Mouse (Mus musculus) liver, embryonic 14.5 days (tissue): ENCODE measurements around the gene Fut2. TPM values are rescaled to one million over a fixed set of nuclear protein-coding genes. Genes with fewer than 3 reads are reported as not detected.

ENCODE experiments used
- ATAC-seq: fragments of 200-750 bp; cut with Nextera tagmentation; 2 replicates; pipeline ENCODE4 v1.8.0; 2017; ENCODE audit warnings: moderate number of reproducible peaks, mild to moderate bottlenecking, moderate library complexity; ENCODE audit not compliant: insufficient read depth
- DNase-seq, 3 experiments: peaks; one replicate each; pipeline ENCODE4 v3.0.0-alpha.2; 2012 to 2013; ENCODE audit warnings: low read depth in 3 of 3, low spot score in 3 of 3
- H3K27ac ChIP-seq: fragments of 300-500 bp; sonication (generic); 2 replicates; pipeline ENCODE4 v1.5.1; 2014; ENCODE audit warnings: moderate library complexity, mild to moderate bottlenecking, control low read depth, inconsistent platforms
- H3K27me3 ChIP-seq: fragments of 300-500 bp; sonication (generic); 2 replicates; pipeline ENCODE4 v1.6.1; 2014; ENCODE audit warnings: mild to moderate bottlenecking, low read length, moderate library complexity; ENCODE audit not compliant: control insufficient read depth, insufficient read depth
- H3K36me3 ChIP-seq: fragments of 300-500 bp; sonication (generic); replicated peaks from 2 replicates; pipeline ENCODE4 v1.6.1; 2014; ENCODE audit warnings: low read depth; ENCODE audit not compliant: control insufficient read depth, insufficient read depth
- H3K4me1 ChIP-seq, 2 experiments: fragments of 200-500 bp in 1 of 2; fragments of 300-500 bp in 1 of 2; sonication (generic) in 1 of 2; replicated peaks; 2 replicates each; pipeline ENCODE4 v1.6.1; 2012 to 2014; ENCODE audit warnings: antibody characterized with exemption in 1 of 2, inconsistent platforms in 1 of 2, low read length in 1 of 2; ENCODE audit not compliant: control insufficient read depth in 2 of 2, insufficient read depth in 2 of 2
- H3K4me2 ChIP-seq: fragments of 300-500 bp; sonication (generic); 2 replicates; pipeline ENCODE4 v1.6.1; 2014; ENCODE audit warnings: low read depth, mild to moderate bottlenecking, control low read depth, moderate library complexity
- H3K4me3 ChIP-seq, 2 experiments: fragments of 200-500 bp in 1 of 2; fragments of 300-500 bp in 1 of 2; sonication (generic) in 1 of 2; 2 replicates each; pipeline ENCODE4 v1.5.1; 2012 to 2014; ENCODE audit warnings: low read depth in 2 of 2, low read length in 2 of 2, mild to moderate bottlenecking in 2 of 2, control low read depth in 1 of 2, inconsistent platforms in 1 of 2, moderate library complexity in 1 of 2; ENCODE audit not compliant: insufficient read depth in 1 of 2
- H3K9ac ChIP-seq: fragments of 300-500 bp; sonication (generic); replicated peaks from 2 replicates; pipeline ENCODE4 v1.6.1; 2014; ENCODE audit warnings: mild to moderate bottlenecking, control low read depth, moderate library complexity
- H3K9me3 ChIP-seq: fragments of 300-500 bp; sonication (generic); 2 replicates; pipeline ENCODE4 v1.6.1; 2016; ENCODE audit warnings: low read length, mixed read lengths; ENCODE audit not compliant: control insufficient read depth
- CTCF ChIP-seq: IDR thresholded peaks from 2 replicates; pipeline ENCODE4 v1.5.1; 2016; ENCODE audit warnings: antibody characterized with exemption, low read depth, control low read depth
- EP300 ChIP-seq: IDR thresholded peaks from 2 replicates; pipeline ENCODE4 v1.6.1; 2016; ENCODE audit warnings: antibody characterized with exemption, low read depth
- WGBS: fragments of 180-500 bp; shearing (Covaris S2); extraction: QIAGEN DNeasy Blood & Tissue Kit; methylation state at CpG from one replicate; pipeline ENCODE4 v1.1.7; 2014; ENCODE audit not compliant: insufficient replicate concordance; 5-methylcytosine and 5-hydroxymethylcytosine counted together
- polyA plus RNA-seq, 2 experiments: library from polyadenylated mRNA; depleted of rRNA in 1 of 2; stranded (reverse) in 1 of 2; unstranded in 1 of 2; fragments of >200 nt; fragmentation: Nextera tagmentation in 1 of 2; extraction: Ambion mirVana in 1 of 2; gene quantifications; 2 replicates each; pipeline versions ENCODE4 v1.2.1 to v1.2.3; 2012 to 2014

Gene Fut2
- polyA plus RNA-seq, 2 experiments, result not detected

- H3K9ac ChIP-seq, result no peak overlapping the region
- H3K9me3 ChIP-seq, result no peaks in the 10 kb centered on the region
- no peak for TF ChIP-seq EP300
- peak; percentile 97 for TF ChIP-seq CTCF
- H3K4me1 ChIP-seq, result peaks cover 3 to 10% of the 10 kb centered on the region in 2 experiments; a peak in 2 of 4 replicates
- H3K36me3 ChIP-seq, result no peaks in the 10 kb centered on the region
- H3K4me3 ChIP-seq, result no peak overlapping the region
- DNase-seq, result peak; percentile 57 to 63 (median 58)
- no peaks in the 10 kb centered on the region for H3K27me3 ChIP-seq
- peak; percentile 52; the same call in 1 of the 2 replicates for ATAC-seq
- H3K4me2 ChIP-seq, result peak overlapping the region; percentile 53
- 22% methylated on average over 14 of the region's 14 CpGs for WGBS
- no peak overlapping the region for H3K27ac ChIP-seq
These were observed 16.2 kb upstream of the Fut2 start for GRCm38 (mm10) chr7:45682144-45683126.

- WGBS, result 42% methylated on average over 8 of the region's 8 CpGs
These were observed 15.0 kb upstream of the Fut2 start for GRCm38 (mm10) chr7:45681046-45681736.

GRCm38 (mm10) chr7:45679966-45680621 lies 13.9 kb upstream of the Fut2 start:
- Histone ChIP-seq H3K4me2 (no peak overlapping the region), H3K4me1 (peaks cover 3 to 10% of the 10 kb centered on the region in 2 experiments; a peak in 2 of 4 replicates), H3K9ac (no peak overlapping the region), H3K9me3 (no peaks in the 10 kb centered on the region), H3K27me3 (no peaks in the 10 kb centered on the region), H3K36me3 (no peaks in the 10 kb centered on the region), H3K4me3 (no peak overlapping the region), H3K27ac (no peak overlapping the region)
- TF ChIP-seq CTCF (no peak), EP300 (no peak)
- no peak for ATAC-seq
- WGBS, result 57% methylated on average over 14 of the region's 14 CpGs
- DNase-seq, result peak in 1 of 3 experiments; percentile 9

More at GRCm38 (mm10) chr7:45681046-45681736, 15.0 kb upstream of the Fut2 start:
- H3K9me3 ChIP-seq, result no peaks in the 10 kb centered on the region
- no peak overlapping the region for H3K27ac ChIP-seq
- H3K4me2 ChIP-seq, result no peak overlapping the region
- DNase-seq (no peak), ATAC-seq (no peak)
- TF ChIP-seq CTCF (no peak), EP300 (no peak)
- no peaks in the 10 kb centered on the region for H3K36me3 ChIP-seq
- H3K9ac ChIP-seq, result no peak overlapping the region
- no peak overlapping the region for H3K4me3 ChIP-seq
- H3K4me1 ChIP-seq, result peaks cover 3 to 10% of the 10 kb centered on the region in 2 experiments; a peak in 2 of 4 replicates
- no peaks in the 10 kb centered on the region for H3K27me3 ChIP-seq

DNA sequence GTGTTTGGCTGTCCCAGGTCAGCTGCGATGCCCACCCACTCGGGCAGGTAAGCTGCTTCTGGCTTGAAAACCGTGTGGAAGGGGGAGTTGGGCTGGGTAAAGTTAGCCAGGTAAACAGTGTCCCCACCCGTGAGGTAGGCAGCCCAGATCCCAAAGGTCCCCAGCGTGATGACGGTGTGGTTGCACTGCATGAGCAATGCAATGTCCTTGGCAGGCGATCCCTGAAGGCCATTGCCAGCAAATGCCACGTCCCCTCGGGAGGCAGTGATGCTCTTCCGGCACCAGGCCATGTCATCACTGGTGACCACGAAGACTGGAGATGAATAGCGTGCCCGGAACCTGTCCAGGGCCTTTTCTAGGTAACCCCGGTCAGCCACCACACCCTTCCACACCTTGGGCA lies 12.3 kb upstream of the Fut2 start:
- Histone ChIP-seq H3K9me3 (no peaks in the 10 kb centered on the region), H3K27ac (no peak overlapping the region), H3K9ac (no peak overlapping the region), H3K4me1 (peaks cover 3 to 10% of the 10 kb centered on the region in 2 experiments; a peak in 2 of 4 replicates), H3K27me3 (no peaks in the 10 kb centered on the region), H3K4me2 (no peak overlapping the region), H3K4me3 (no peak overlapping the region), H3K36me3 (no peaks in the 10 kb centered on the region)
- WGBS, result 76% methylated on average over 14 of the region's 14 CpGs
- TF ChIP-seq CTCF (no peak), EP300 (no peak)
- ATAC-seq, result no peak
- DNase-seq, result no peak
